Mouse (Mus musculus): ENCODE results near the gene Slc40a1. TPM values are rescaled to one million over a fixed set of nuclear protein-coding genes. Genes with fewer than 3 reads are reported as not detected.
A peak's percentile ranks its signal among the peaks of the same experiment; 100 is the strongest.

The Slc40a1 gene
- polyA plus RNA-seq, 1 experiment from 2014 or later: 30.7 TPM

DNA sequence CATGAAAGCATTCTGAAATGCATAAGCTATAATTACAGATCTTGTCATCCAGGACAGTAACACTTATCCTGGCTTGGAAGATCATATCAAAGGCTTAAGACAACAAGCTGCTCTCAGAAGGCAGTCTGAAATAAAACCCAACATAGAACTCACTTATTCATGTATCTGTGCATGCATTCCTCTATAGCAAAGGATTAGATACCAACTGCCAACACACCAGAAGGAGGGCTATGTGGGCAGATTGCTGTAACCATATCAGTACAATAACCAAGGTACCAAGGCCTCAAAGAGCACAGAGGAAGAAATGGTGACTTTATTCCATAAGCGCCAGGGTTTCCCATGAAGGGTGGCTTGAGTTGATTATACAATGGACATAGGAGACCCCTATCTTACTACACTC lies 6.6 kb downstream of the Slc40a1 start:
- no peaks in the 10 kb centered on the region for H3K27me3 ChIP-seq
- no peak overlapping the region for H3K27ac ChIP-seq (replicated peaks)
- H3K4me2 ChIP-seq (replicated peaks): no peak overlapping the region
- ATAC-seq (ENCODE audit: insufficient number of reproducible peaks, low FRiP score, low TSS enrichment, low read depth): no peak
- no peaks in the 10 kb centered on the region for H3K36me3 ChIP-seq
- no peaks in the 10 kb centered on the region for H3K9me3 ChIP-seq (replicated peaks)
- no peak overlapping the region for H3K9ac ChIP-seq
- no peaks in the 10 kb centered on the region for H3K4me1 ChIP-seq
- H3K4me3 ChIP-seq (replicated peaks): no peak overlapping the region
- WGBS: 100% methylated on average over 1 of the region's 1 CpGs

DNA sequence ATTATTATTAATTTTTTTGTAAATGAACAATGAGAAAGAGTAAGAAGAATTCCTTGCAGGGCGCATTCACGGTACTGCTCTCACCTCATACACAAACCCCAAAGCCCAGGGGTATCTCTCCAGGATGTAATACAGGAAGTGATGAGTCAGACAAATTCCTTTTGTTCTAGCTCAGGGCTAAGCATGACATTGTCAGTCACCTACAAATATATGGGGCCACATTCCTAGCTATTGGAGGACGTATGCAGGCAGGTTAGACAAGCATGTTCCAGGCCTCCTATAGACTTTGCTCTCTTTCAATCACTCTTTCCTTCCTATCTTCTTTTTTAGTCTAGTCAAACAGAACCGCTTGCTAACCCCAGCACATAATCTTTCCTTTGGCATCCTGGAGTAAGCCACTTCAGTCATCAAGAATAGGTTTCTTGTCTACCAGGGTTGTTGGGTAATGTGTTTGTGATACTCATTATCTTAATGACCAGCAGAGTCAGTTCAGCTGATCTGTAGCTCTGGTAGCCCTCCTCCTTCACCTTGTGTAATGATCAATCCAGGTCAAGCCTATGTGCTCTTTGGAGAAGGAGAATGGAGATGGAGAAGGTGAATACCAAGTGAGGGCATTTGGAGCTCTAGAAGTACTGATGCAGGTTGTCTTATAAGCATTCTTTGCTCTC lies 9.1 kb downstream of the Slc40a1 start:
- Histone ChIP-seq H3K9me3 (replicated peaks) (no peaks in the 10 kb centered on the region), H3K4me3 (replicated peaks) (no peak overlapping the region), H3K27ac (replicated peaks) (no peak overlapping the region), H3K27me3 (no peaks in the 10 kb centered on the region), H3K4me1 (no peaks in the 10 kb centered on the region), H3K4me2 (replicated peaks) (no peak overlapping the region), H3K9ac (no peak overlapping the region), H3K36me3 (no peaks in the 10 kb centered on the region)
- no peak for ATAC-seq (ENCODE audit: insufficient number of reproducible peaks, low FRiP score, low TSS enrichment, low read depth)
- 68% methylated on average over 4 of the region's 4 CpGs for WGBS

DNA sequence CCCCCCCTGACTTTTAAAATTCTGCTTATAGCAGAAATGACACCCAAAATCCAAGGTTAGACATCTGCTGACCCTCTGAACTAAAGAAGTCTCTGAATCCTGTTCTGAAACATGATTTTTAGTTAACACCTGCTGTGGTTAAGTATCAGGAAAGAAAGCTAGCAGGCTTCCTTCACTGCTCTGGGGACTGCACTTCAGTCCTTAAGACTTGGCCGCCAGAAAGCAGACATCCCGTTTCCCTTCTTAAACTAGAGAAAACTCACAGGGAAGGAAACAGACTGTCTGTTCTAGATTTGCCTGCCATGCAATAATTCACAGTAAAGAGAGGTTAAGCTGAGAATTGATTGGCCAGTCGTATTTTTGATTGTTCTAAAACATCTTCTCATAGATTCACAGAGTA lies 10.1 kb downstream of the Slc40a1 start:
- WGBS: 62% methylated on average over 3 of the region's 3 CpGs
- Histone ChIP-seq H3K4me3 (replicated peaks) (no peak overlapping the region), H3K4me2 (replicated peaks) (no peak overlapping the region), H3K9me3 (replicated peaks) (no peaks in the 10 kb centered on the region), H3K36me3 (no peaks in the 10 kb centered on the region), H3K4me1 (no peaks in the 10 kb centered on the region), H3K27ac (replicated peaks) (no peak overlapping the region), H3K27me3 (no peaks in the 10 kb centered on the region), H3K9ac (no peak overlapping the region)
- ATAC-seq (ENCODE audit: insufficient number of reproducible peaks, low FRiP score, low TSS enrichment, low read depth): no peak

DNA sequence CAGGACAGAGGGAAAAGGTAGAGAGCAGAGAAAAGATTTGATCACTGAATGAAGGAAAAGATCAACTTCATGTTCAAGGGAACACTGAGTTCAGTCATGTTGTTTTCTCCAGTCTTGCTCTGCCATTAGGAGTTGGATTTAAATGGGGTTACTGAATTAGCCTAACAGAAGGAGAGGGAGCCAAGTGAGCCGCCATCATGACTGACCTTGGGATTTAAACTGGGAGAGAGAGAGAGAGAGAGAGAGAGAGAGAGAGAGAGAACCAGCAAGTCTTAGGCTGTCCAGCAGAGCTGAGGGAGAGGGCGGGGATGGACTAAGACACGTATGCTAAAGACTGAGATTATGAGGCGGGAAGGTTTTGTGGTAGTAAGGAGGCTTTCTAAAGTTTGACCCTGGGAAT lies 12.1 kb downstream of the Slc40a1 start:
- no peak overlapping the region for H3K4me3 ChIP-seq (replicated peaks)

DNA sequence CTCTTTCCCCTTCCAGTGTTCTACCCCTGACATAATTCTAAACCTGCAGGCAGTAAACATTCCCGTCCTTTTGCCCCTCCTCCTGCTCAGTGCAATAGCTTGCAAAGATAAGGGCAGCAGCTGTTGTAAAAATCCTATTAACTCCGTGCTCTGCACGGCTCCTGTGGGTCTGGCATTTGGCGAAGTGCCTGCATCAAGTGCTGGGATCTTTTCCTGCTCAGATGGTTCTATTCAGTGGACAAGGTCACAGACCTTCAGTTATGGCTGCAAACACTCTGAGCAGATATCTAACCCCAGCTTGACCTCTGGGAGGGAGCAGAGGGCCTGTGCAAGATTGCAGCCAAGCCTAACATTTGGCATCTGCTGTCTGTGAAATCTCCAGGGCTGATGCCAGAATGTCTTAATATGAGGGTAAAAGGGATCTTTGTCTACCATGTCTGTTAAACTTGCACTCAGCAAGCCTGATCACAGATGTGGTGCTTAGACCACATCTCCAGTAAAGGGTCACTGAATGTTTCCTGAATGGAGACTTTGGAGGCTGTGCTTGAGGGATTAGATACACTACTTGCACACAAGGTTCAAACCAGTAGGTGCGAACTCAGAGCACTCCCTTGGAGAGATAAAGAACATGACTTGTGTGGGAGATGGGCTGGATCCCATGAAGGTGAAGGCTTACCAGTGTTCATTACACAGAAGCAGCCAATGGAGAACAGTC lies 21.1 kb downstream of the Slc40a1 start:
- H3K9ac ChIP-seq: no peak overlapping the region
- no peak overlapping the region for H3K27ac ChIP-seq (replicated peaks)
- 16% methylated on average over 5 of the region's 5 CpGs for WGBS
- no peaks in the 10 kb centered on the region for H3K4me1 ChIP-seq
- H3K9me3 ChIP-seq (replicated peaks): no peaks in the 10 kb centered on the region
- H3K36me3 ChIP-seq: no peaks in the 10 kb centered on the region
- no peaks in the 10 kb centered on the region for H3K27me3 ChIP-seq
- H3K4me2 ChIP-seq (replicated peaks): no peak overlapping the region
- no peak overlapping the region for H3K4me3 ChIP-seq (replicated peaks)
- ATAC-seq (ENCODE audit: insufficient number of reproducible peaks, low FRiP score, low TSS enrichment, low read depth): peak; percentile 63; the same call in 1 of the 2 replicates

More for the DNA sequence above, 12.1 kb downstream of the Slc40a1 start:
- ATAC-seq (ENCODE audit: insufficient number of reproducible peaks, low FRiP score, low TSS enrichment, low read depth): no peak
- no peak overlapping the region for H3K9ac ChIP-seq
- no peak overlapping the region for H3K27ac ChIP-seq (replicated peaks)
- WGBS: 94% methylated on average over 4 of the region's 4 CpGs
- no peaks in the 10 kb centered on the region for H3K9me3 ChIP-seq (replicated peaks)
- no peaks in the 10 kb centered on the region for H3K36me3 ChIP-seq
- H3K4me2 ChIP-seq (replicated peaks): no peak overlapping the region
- no peaks in the 10 kb centered on the region for H3K27me3 ChIP-seq
- H3K4me1 ChIP-seq: no peaks in the 10 kb centered on the region

DNA sequence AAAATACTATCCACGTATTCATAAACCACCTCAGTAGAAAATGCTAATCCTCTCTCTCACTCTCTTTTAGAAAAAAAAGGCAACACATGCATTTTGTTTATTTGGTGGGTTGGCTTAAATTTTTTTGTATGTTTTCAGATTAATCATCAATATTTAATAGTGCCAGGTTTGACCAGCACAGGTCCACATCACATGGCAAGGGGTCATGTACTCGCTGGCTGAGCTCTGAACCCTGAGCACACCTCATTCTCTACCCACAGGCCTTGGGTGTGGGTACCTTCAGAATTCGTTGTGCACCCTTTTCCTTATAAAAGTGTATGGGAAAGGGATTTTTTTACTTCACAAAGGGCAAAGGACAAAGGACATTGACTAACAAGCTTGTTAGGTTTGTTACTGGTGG lies 22.2 kb downstream of the Slc40a1 start:
- H3K4me2 ChIP-seq (replicated peaks): no peak overlapping the region
- H3K9ac ChIP-seq: no peak overlapping the region
- H3K4me3 ChIP-seq (replicated peaks): no peak overlapping the region
- no peaks in the 10 kb centered on the region for H3K9me3 ChIP-seq (replicated peaks)
- 74% methylated on average over 3 of the region's 3 CpGs for WGBS
- ATAC-seq (ENCODE audit: insufficient number of reproducible peaks, low FRiP score, low TSS enrichment, low read depth): no peak
- no peak overlapping the region for H3K27ac ChIP-seq (replicated peaks)
- no peaks in the 10 kb centered on the region for H3K4me1 ChIP-seq
- no peaks in the 10 kb centered on the region for H3K36me3 ChIP-seq
- H3K27me3 ChIP-seq: no peaks in the 10 kb centered on the region

DNA sequence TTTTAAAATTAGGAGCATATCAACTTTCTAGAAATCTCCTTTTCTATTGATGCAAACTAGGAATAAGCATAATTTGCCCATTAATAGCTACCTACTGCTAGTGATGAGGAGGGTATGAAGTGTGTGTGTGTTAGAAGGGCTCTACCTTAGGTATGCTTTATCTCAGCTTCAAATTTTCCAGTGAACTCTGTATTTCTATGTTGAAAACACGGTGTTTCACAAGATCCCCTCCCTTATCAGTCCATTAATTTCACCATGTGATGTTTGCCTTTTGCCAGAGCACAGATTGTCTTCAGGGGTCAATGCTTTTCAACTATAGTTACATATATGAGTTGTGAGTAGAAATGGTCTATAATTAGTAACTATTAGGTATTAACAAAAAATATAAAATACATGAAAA lies 28.3 kb downstream of the Slc40a1 start:
- no peak overlapping the region for H3K9ac ChIP-seq
- H3K4me2 ChIP-seq (replicated peaks): no peak overlapping the region
- no peak overlapping the region for H3K27ac ChIP-seq (replicated peaks)
- H3K4me1 ChIP-seq: no peaks in the 10 kb centered on the region
- no peaks in the 10 kb centered on the region for H3K9me3 ChIP-seq (replicated peaks)
- no peaks in the 10 kb centered on the region for H3K27me3 ChIP-seq
- 57% methylated on average over 1 of the region's 1 CpGs for WGBS
- ATAC-seq (ENCODE audit: insufficient number of reproducible peaks, low FRiP score, low TSS enrichment, low read depth): no peak
- H3K4me3 ChIP-seq (replicated peaks): no peak overlapping the region
- no peaks in the 10 kb centered on the region for H3K36me3 ChIP-seq

DNA sequence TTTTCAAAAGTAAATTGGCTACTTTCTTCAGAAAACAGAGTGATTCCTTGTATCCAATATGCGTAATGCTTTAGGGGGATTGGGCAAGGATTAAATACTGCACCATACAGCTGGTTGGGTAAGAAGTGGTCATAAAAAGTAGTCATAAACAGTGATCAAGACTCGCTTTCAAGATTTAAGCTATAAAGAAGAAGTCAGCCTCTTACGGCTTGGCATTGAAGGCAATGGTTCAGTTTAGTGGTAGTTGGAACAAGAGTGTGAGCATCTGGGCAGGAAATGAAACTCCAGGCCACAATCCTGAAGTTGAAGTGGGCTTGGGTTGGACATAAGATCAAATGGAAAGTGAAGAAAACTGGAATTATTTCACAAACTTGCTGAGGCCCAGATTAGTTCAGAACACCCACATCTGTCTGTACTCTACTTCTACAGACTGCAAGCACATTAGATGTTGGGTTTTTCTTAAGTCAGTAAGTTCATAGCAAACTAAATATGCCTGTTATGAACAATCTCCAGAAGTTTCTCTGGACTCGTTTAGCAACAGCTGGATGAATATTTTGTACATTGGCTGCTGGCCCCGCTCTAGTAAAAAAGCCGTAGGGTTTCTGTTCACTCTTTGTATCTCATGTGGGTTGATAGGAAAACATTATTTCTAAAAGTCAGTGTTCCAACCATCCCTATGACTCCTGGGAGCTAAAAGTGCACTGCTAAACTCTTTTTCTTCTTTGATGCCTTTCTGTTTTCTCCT lies 32.0 kb downstream of the Slc40a1 start:
- no peaks in the 10 kb centered on the region for H3K27me3 ChIP-seq
- no peak overlapping the region for H3K9ac ChIP-seq
- H3K4me1 ChIP-seq: no peaks in the 10 kb centered on the region
- H3K4me2 ChIP-seq (replicated peaks): no peak overlapping the region
- no peaks in the 10 kb centered on the region for H3K36me3 ChIP-seq
- no peak overlapping the region for H3K4me3 ChIP-seq (replicated peaks)
- ATAC-seq (ENCODE audit: insufficient number of reproducible peaks, low FRiP score, low TSS enrichment, low read depth): no peak
- WGBS: 75% methylated on average over 6 of the region's 6 CpGs
- H3K27ac ChIP-seq (replicated peaks): no peak overlapping the region
- no peaks in the 10 kb centered on the region for H3K9me3 ChIP-seq (replicated peaks)

DNA sequence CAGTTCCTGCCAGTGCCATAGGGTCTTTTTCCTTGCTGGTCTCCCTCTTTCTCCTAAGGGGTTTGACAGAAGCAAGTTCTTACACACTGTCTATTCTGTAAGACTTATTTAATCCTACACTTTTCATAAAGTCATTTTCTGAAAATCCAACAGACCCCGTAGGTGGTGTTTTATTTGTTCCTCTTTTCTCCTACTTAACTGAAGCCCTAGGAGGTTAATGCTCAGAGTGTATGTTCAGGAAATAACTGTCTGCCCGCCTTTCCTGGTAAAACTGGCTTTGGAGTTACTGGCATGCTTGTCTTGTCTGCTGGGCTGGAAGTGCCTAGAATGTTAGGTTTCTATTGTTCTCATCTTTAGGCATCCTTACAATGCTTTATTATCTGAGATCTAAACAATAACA lies 34.3 kb downstream of the Slc40a1 start:
- Histone ChIP-seq H3K9me3 (replicated peaks) (no peaks in the 10 kb centered on the region), H3K4me2 (replicated peaks) (no peak overlapping the region), H3K9ac (no peak overlapping the region), H3K4me1 (no peaks in the 10 kb centered on the region), H3K4me3 (replicated peaks) (no peak overlapping the region), H3K36me3 (no peaks in the 10 kb centered on the region), H3K27ac (replicated peaks) (no peak overlapping the region), H3K27me3 (no peaks in the 10 kb centered on the region)
- ATAC-seq (ENCODE audit: insufficient number of reproducible peaks, low FRiP score, low TSS enrichment, low read depth): no peak
- WGBS: 62% methylated on average over 2 of the region's 2 CpGs

DNA sequence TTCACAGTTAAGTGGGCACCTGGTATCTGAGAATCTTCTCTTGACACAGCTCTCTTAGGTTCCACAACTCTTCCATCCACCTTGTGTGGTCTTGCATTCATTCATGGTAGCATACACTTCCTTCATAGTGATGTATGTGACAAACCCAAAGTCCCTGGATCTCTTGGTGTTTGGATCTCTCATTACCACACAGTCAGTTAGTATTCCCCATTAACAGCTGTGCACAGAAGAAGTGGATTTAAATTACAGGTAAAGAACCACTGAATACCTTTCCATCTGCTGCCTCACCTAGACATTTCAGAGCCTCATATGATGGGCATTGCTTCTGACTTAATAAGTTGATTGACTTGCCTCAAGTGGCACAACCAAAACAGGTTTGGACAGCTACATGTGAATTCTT lies 36.1 kb downstream of the Slc40a1 start, which contains the start of gene Gm5269:
Gene Gm5269, minus strand, starts transcription at position 101 of the 400 bp plus-strand sequence.
- H3K27ac ChIP-seq (replicated peaks): peak within 1 kb of the TSS; percentile 56; the same call in 1 of the 2 replicates
- no peaks in the 10 kb centered on the region for H3K9me3 ChIP-seq (replicated peaks)
- no peaks in the 10 kb centered on the region for H3K36me3 ChIP-seq
- no peaks in the 10 kb centered on the region for H3K4me1 ChIP-seq
- H3K27me3 ChIP-seq: no peaks in the 10 kb centered on the region
- no peak within 1 kb of the TSS for H3K9ac ChIP-seq
- no peak within 1 kb of the TSS for H3K4me2 ChIP-seq (replicated peaks)
- H3K4me3 ChIP-seq (replicated peaks): no peak within 1 kb of the TSS
- no peak for ATAC-seq (ENCODE audit: insufficient number of reproducible peaks, low FRiP score, low TSS enrichment, low read depth)

DNA sequence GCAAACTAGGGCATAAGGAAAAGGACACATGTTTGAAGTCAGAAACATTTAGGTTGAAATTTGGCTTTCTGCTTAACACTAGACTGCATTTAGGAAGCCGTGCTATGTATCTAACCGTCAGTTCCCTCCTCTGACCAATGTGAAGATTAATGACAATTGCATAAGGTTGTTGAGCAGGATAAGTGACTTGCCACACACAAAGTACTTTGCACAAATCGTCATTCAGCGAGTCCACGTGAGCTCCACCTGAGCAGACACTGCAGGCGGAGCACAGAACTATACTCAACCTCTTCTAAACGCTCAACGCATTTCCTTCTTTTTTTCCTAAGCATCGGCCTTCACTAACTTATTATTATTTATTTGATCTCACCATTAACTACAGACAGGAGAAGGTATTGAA lies 39.5 kb downstream of the Slc40a1 start:
- no peak for ATAC-seq (ENCODE audit: insufficient number of reproducible peaks, low FRiP score, low TSS enrichment, low read depth)
- Histone ChIP-seq H3K27me3 (no peaks in the 10 kb centered on the region), H3K9ac (no peak overlapping the region), H3K4me3 (replicated peaks) (no peak overlapping the region), H3K4me1 (no peaks in the 10 kb centered on the region), H3K27ac (replicated peaks) (no peak overlapping the region), H3K9me3 (replicated peaks) (no peaks in the 10 kb centered on the region), H3K4me2 (replicated peaks) (no peak overlapping the region), H3K36me3 (no peaks in the 10 kb centered on the region)
- 83% methylated on average over 9 of the region's 9 CpGs for WGBS
